Mouse (Mus musculus) neural tube, embryonic 12.5 days (tissue): ENCODE measurements around the gene Rxfp4. TPM values are rescaled to one million over a fixed set of nuclear protein-coding genes. Genes with fewer than 3 reads are reported as not detected.

Source experiments
- polyA plus RNA-seq: library from polyadenylated mRNA; unstranded; fragments of >200 nt; fragmentation: Nextera tagmentation; extraction: Ambion mirVana; gene quantifications from 2 replicates; pipeline ENCODE4 v1.2.1, GENCODE M21; 2016

Rxfp4 gene
- polyA plus RNA-seq, 1 experiment from 2014 or later, result not detected

Other genes starting within 250 kb of the Rxfp4 start
- 75.9 and 79.7 TPM in 2 replicates for gene Pmf1, start 242.8 kb downstream of the Rxfp4 start, polyA plus RNA-seq
- gene Slc25a44, start 228.0 kb downstream of the Rxfp4 start, polyA plus RNA-seq, result 24.1 and 28.0 TPM in 2 replicates
- 13.6 and 15.3 TPM in 2 replicates for gene Sema4a, start 192.0 kb downstream of the Rxfp4 start, polyA plus RNA-seq
- gene Lmna, start 143.2 kb downstream of the Rxfp4 start, polyA plus RNA-seq, result 27.6 and 27.9 TPM in 2 replicates
- gene Mex3a, start 120.7 kb downstream of the Rxfp4 start, polyA plus RNA-seq, result 41.9 and 43.3 TPM in 2 replicates
- 0.29 and 0.57 TPM in 2 replicates for gene Rab25, start 104.8 kb downstream of the Rxfp4 start, polyA plus RNA-seq
- 143 and 145 TPM in 2 replicates for gene Lamtor2, start 100.1 kb downstream of the Rxfp4 start, polyA plus RNA-seq
- 60.0 and 61.6 TPM in 2 replicates for gene Ubqln4, start 99.4 kb downstream of the Rxfp4 start, polyA plus RNA-seq
- 149 and 157 TPM in 2 replicates for gene Ssr2, start 77.3 kb downstream of the Rxfp4 start, polyA plus RNA-seq
- gene Arhgef2, start 47.2 kb downstream of the Rxfp4 start, polyA plus RNA-seq, result 186 TPM in 2 replicates
- 120 and 124 TPM in 2 replicates for gene Khdc4, start 32.7 kb upstream of the Rxfp4 start, polyA plus RNA-seq
- 44.6 and 49.1 TPM in 2 replicates for gene Rit1, start 63.7 kb upstream of the Rxfp4 start, polyA plus RNA-seq
- gene Syt11, start 122.0 kb upstream of the Rxfp4 start, polyA plus RNA-seq, result 199 and 209 TPM in 2 replicates
- gene Gon4l, start 182.1 kb upstream of the Rxfp4 start, polyA plus RNA-seq, result 16.1 and 16.6 TPM in 2 replicates